Mouse (Mus musculus): ENCODE data around the gene Spg11. TPM values are rescaled to one million over a fixed set of nuclear protein-coding genes. Genes with fewer than 3 reads are reported as not detected.
"Not testable (repeated sequence)": the region's sequence is repeated elsewhere in the genome, so short reads cannot be mapped to it uniquely, and the experiment has no call there.

Gene Spg11
- polyA plus RNA-seq, 1 experiment from 2014 or later, result 9.8 TPM

DNA sequence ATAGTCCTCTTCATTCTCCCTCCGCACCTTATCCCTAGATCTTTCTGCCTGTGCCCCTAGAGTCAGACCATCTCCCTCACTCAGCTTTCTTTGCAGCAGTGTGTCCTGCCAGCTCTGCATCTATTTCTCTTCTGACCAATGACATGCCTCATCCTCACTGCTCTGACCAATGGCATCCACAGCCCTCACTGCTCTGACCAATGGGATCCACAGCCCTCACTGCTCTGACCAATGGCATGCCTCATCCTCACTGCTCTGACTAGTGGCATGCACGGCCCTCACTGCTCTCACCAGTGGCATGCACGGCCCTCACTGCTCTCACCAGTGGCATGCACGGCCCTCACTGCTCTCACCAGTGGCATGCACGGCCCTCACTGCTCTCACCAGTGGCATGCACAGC, 20.5 kb downstream of the Spg11 start:
- H3K36me3 ChIP-seq, result peaks cover 92% of the 10 kb centered on the region
- H3K27me3 ChIP-seq; H3K27ac ChIP-seq; H3K9ac ChIP-seq; H3K4me3 ChIP-seq (replicated peaks); H3K9me3 ChIP-seq (replicated peaks); H3K4me1 ChIP-seq; H3K4me2 ChIP-seq; ATAC-seq (replicated peaks; ENCODE audit: low FRiP score): not testable (repeated sequence)
- 84% methylated on average over 5 of the region's 5 CpGs for WGBS

- no peak overlapping the region for H3K9ac ChIP-seq
- H3K4me3 ChIP-seq (replicated peaks), result no peak overlapping the region
- no peaks in the 10 kb centered on the region for H3K27me3 ChIP-seq
- ATAC-seq (replicated peaks; ENCODE audit: low FRiP score), result no peak
- no peaks in the 10 kb centered on the region for H3K4me1 ChIP-seq
- no peak overlapping the region for H3K4me2 ChIP-seq
- peaks cover 93% of the 10 kb centered on the region for H3K36me3 ChIP-seq
- H3K9me3 ChIP-seq (replicated peaks), result no peaks in the 10 kb centered on the region
- WGBS, result 96% methylated on average over 4 of the region's 4 CpGs
- H3K27ac ChIP-seq, result no peak overlapping the region
These were observed 24.3 kb downstream of the Spg11 start for GRCm38 (mm10) chr2:122093844-122094243.

DNA sequence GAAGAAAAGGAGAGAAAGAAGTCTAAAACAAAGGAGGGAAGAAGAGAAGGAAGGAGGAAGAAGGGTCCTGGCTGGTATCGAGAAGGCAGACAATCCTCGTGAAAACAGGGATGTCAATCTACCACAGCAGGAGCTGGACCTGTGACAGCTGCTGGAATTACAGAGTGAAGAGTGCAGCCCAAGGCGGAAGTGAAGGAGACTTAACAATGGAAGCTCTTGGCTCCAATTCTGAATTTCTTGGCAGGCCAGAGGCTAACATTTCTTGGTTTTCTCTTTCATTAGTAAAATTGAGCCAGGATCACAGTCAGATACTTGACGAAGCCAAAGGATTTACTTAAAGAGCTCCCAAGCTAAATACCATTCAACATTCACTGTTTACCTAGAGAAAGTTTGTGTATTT, 31.7 kb downstream of the Spg11 start:
- Histone ChIP-seq H3K9me3 (replicated peaks) (no peaks in the 10 kb centered on the region), H3K27ac (no peak overlapping the region), H3K36me3 (peaks cover 78% of the 10 kb centered on the region), H3K9ac (no peak overlapping the region), H3K27me3 (no peaks in the 10 kb centered on the region), H3K4me2 (no peak overlapping the region), H3K4me1 (peaks cover 6% of the 10 kb centered on the region), H3K4me3 (replicated peaks) (no peak overlapping the region)
- ATAC-seq (replicated peaks; ENCODE audit: low FRiP score), result no peak
- 80% methylated on average over 4 of the region's 4 CpGs for WGBS

GRCm38 (mm10) chr2:122081728-122082456, 36.3 kb downstream of the Spg11 start:
- no peak overlapping the region for H3K9ac ChIP-seq
- peaks cover 70% of the 10 kb centered on the region for H3K36me3 ChIP-seq
- H3K4me2 ChIP-seq, result no peak overlapping the region
- H3K9me3 ChIP-seq (replicated peaks), result no peaks in the 10 kb centered on the region
- 0 out of 2 replicates have a peak, but pooled peaks have one; percentile 46 for ATAC-seq (replicated peaks; ENCODE audit: low FRiP score)
- peaks cover 6% of the 10 kb centered on the region for H3K4me1 ChIP-seq
- H3K27me3 ChIP-seq, result no peaks in the 10 kb centered on the region
- 0 out of 2 replicates have a peak overlapping the region, but pooled peaks have one; percentile 27 for H3K27ac ChIP-seq
- WGBS, result 31% methylated on average over 7 of the region's 7 CpGs
- no peak overlapping the region for H3K4me3 ChIP-seq (replicated peaks)

DNA sequence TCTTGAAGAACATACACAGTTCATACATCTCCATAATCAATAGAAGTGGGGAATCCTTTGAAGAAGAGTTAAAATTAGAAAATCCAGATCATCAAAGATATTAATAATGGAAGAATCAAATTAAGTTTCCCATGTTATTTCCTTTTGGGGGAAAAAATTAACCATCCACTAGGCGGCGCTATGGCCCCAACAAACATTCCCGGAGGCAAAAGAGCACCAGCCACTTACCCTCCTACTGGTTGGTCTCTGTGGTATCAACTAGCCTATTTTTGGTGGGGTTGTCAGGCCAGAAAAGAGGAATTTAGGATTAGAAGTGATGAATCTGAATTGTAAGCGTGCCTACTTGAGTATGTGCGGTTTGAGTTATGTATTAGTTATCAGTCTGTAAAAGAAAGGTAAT, 48.3 kb downstream of the Spg11 start:
- no peak overlapping the region for H3K27ac ChIP-seq
- H3K36me3 ChIP-seq, result peaks cover 51% of the 10 kb centered on the region
- no peak overlapping the region for H3K4me2 ChIP-seq
- ATAC-seq (replicated peaks; ENCODE audit: low FRiP score), result no peak
- H3K4me1 ChIP-seq, result no peaks in the 10 kb centered on the region
- no peak overlapping the region for H3K4me3 ChIP-seq (replicated peaks)
- H3K9me3 ChIP-seq (replicated peaks), result no peaks in the 10 kb centered on the region
- WGBS, result 43% methylated on average over 5 of the region's 5 CpGs
- H3K9ac ChIP-seq, result no peak overlapping the region
- no peaks in the 10 kb centered on the region for H3K27me3 ChIP-seq

DNA sequence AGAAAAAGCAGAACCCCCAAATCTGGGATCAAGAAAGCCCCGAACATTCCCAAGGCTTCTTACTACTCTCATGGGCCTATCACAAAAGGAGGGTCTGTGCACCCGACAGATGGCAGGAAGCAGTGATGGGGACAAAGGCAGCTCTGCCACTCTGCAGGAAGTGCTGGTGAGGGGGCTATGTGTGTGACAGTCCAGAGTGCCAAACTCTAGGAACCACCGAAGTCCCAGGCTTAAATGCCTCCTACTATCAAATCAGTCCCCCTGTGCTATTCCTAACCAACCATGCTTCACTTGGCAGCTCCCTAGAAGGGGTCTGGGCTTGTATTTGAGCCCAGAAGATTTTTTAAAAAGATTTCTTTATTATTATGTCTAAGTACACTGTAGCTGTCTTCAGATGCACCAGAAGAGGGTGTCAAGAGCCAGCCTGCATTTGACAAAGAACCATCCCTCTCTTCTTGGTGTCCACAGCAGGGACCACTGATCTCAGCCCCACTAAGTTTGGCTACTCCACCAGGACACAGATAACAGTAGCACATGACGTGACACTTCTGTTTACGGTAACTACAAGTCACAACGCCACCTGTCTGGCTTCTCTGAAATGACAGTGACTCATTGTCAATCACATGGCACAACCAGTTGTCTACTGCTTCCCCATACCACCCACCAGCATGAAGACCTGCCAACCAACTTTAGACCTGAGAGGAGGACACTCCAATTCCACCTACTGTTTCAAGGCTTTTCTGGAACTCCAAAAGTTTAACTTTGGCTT, 48.9 kb downstream of the Spg11 start:
- H3K9ac ChIP-seq, result no peak overlapping the region
- no peaks in the 10 kb centered on the region for H3K9me3 ChIP-seq (replicated peaks)
- H3K27me3 ChIP-seq, result no peaks in the 10 kb centered on the region
- no peak overlapping the region for H3K4me2 ChIP-seq
- WGBS, result 89% methylated on average over 6 of the region's 6 CpGs
- H3K27ac ChIP-seq, result no peak overlapping the region
- H3K36me3 ChIP-seq, result peaks cover 52% of the 10 kb centered on the region
- no peak overlapping the region for H3K4me3 ChIP-seq (replicated peaks)
- no peak for ATAC-seq (replicated peaks; ENCODE audit: low FRiP score)
- no peaks in the 10 kb centered on the region for H3K4me1 ChIP-seq

DNA sequence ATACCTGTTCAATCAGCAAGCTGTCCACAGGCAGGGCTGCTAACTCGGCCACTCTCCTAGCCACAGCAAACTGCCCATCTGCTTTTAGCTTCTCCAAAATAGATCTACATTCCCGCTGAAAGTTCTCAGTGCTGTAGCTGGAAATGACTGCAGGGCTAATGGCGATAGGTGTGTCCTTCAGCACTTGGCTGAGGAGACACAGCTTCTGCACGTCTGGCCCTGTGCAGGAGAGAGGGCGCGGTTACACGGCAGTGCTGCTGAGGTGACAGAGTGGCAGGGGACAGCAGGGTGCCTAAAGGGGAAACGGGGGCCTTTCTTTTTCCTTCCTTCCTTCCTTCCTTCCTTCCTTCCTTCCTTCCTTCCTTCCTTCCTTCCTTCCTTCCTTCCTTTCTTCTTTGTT, 51.9 kb downstream of the Spg11 start:
- Histone ChIP-seq H3K27ac (no peak overlapping the region), H3K27me3 (no peaks in the 10 kb centered on the region), H3K36me3 (peaks cover 52% of the 10 kb centered on the region), H3K4me1 (no peaks in the 10 kb centered on the region), H3K9ac (no peak overlapping the region), H3K9me3 (replicated peaks) (no peaks in the 10 kb centered on the region), H3K4me3 (replicated peaks) (no peak overlapping the region), H3K4me2 (no peak overlapping the region)
- ATAC-seq (replicated peaks; ENCODE audit: low FRiP score), result no peak
- 48% methylated on average over 8 of the region's 8 CpGs for WGBS

DNA sequence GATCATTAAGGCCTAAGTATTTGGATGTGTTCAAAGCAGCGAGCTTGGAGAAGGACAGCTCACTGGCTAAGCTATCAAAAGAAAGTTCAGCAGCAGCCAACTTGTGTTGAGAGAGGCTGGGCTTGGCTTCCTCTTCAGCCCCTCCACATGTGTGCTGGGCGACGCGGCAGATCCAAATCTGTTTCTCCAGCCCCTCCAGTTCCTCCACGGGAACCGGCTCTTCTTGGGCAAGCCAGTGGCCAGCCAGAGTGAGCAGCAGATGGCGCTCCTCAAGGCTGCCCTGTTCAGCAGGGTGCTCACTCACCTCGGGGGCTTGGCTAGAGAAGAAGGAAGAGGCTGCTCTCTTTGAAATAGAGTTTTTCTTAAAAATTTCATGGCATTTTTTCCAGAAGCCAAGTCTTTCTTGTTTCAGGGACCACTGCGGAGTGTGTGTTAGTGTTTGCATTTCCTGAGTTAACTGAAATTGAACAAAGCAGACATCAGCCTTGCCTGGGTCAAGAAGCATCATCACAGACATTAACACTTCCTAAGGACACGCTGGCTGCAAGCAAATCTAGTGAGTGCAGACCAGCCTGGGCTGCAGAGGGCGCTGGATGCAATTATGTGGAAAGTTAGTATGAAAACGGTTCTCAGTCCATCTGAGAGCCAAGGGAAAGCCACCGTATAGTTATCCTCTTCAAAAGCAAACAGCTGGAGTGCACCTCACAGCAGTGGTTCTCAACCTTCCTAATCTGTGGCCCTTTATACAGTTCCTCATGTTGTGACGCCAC, 52.8 kb downstream of the Spg11 start:
- Histone ChIP-seq H3K27ac (no peak overlapping the region), H3K4me3 (replicated peaks) (no peak overlapping the region), H3K4me2 (no peak overlapping the region), H3K4me1 (no peaks in the 10 kb centered on the region), H3K36me3 (peaks cover 53% of the 10 kb centered on the region), H3K27me3 (no peaks in the 10 kb centered on the region), H3K9ac (no peak overlapping the region), H3K9me3 (replicated peaks) (no peaks in the 10 kb centered on the region)
- no peak for ATAC-seq (replicated peaks; ENCODE audit: low FRiP score)
- 50% methylated on average over 14 of the region's 14 CpGs for WGBS

GRCm38 (mm10) chr2:122059365-122060115, 58.6 kb downstream of the Spg11 start:
- H3K4me3 ChIP-seq (replicated peaks), result no peak overlapping the region
- no peaks in the 10 kb centered on the region for H3K27me3 ChIP-seq
- no peak overlapping the region for H3K4me2 ChIP-seq
- no peaks in the 10 kb centered on the region for H3K4me1 ChIP-seq
- WGBS, result 92% methylated on average over 11 of the region's 11 CpGs
- no peak overlapping the region for H3K9ac ChIP-seq
- no peaks in the 10 kb centered on the region for H3K9me3 ChIP-seq (replicated peaks)
- no peak for ATAC-seq (replicated peaks; ENCODE audit: low FRiP score)
- H3K27ac ChIP-seq, result no peak overlapping the region
- peaks cover 66% of the 10 kb centered on the region for H3K36me3 ChIP-seq

DNA sequence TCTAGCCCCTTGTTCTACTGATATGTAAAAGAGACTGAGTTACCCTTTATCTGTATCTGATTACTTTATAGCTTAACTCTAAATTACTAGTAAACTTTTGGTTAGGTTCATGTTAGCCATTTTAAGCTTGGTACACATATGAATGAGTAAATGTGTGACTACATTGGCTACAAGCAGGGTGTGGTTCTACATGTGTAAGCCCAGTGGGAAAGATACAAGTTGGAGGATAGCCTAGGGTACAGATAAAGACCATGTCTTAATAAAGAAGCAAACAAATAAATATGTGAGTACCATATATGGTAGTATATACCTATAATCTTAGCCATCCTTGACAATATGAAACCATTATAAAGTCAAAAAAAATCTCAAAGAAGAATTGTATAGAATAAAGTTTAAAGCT, 74.3 kb downstream of the Spg11 start:
- Histone ChIP-seq H3K4me1 (no peaks in the 10 kb centered on the region), H3K36me3 (peaks cover 72% of the 10 kb centered on the region), H3K27ac (no peak overlapping the region), H3K9me3 (replicated peaks) (no peaks in the 10 kb centered on the region), H3K4me3 (replicated peaks) (no peak overlapping the region), H3K27me3 (no peaks in the 10 kb centered on the region), H3K4me2 (no peak overlapping the region), H3K9ac (no peak overlapping the region)
- ATAC-seq (replicated peaks; ENCODE audit: low FRiP score), result no peak

DNA sequence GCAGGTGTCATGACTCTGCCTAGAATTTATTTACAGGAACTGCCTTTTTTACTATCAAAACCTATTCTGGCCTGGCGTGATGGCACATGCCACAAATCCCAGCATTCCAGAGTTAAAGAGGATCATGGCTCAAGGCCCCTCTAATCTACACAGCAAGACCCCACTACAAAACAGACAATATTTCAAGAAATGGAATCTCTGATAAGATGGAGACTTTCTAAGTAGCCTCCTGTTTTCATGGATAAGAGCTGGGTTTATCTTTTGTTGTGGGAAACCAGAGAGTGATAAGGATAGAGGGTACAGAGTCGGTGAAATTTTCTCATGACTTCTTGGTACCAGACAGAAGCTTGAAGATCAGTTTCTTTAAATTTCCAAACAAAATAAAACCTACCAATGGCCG, 82.1 kb downstream of the Spg11 start:
- Histone ChIP-seq H3K27ac (no peak overlapping the region), H3K36me3 (peaks cover 68% of the 10 kb centered on the region), H3K4me2 (no peak overlapping the region), H3K27me3 (no peaks in the 10 kb centered on the region), H3K4me1 (no peaks in the 10 kb centered on the region), H3K4me3 (replicated peaks) (no peak overlapping the region), H3K9ac (no peak overlapping the region), H3K9me3 (replicated peaks) (no peaks in the 10 kb centered on the region)
- ATAC-seq (replicated peaks; ENCODE audit: low FRiP score), result no peak
- WGBS, result 92% methylated on average over 3 of the region's 3 CpGs
